Mouse (Mus musculus): ENCODE measurements around the gene D430041D05Rik. TPM values are rescaled to one million over a fixed set of nuclear protein-coding genes. Genes with fewer than 3 reads are reported as not detected.

D430041D05Rik gene
- polyA plus RNA-seq, 1 experiment from 2014 or later = 0.22 TPM

DNA sequence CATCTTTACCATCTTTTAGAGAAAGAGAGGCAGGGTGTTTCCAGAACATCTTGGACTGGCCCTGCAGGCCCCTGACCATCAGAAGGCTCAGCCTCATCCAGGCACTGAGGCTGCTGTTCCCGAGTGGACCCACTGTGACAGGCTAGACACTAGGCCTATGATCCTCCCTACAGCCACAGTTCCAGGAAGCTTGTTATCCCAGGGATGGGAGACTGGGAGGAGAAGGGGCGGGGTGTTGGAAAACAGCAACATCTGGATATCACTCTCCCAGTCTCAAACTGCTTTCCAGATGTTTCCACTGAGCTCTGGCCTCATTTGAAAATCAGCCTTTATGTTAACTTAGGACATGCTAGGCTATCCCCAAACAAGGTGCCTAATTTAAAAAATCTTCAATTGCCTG is 180.4 kb downstream of the D430041D05Rik start:
- H3K27ac ChIP-seq (ENCODE audit: low read length) = no peak overlapping the region
- ATAC-seq (ENCODE audit: insufficient number of reproducible peaks, insufficient read depth, low FRiP score, low read depth) = no peak
- no peaks in the 10 kb centered on the region for H3K27me3 ChIP-seq (ENCODE audit: control insufficient read depth, insufficient read depth, low read length)
- H3K4me2 ChIP-seq (replicated peaks; ENCODE audit: low read depth, low read length) = no peak overlapping the region
- H3K9me3 ChIP-seq (ENCODE audit: control insufficient read depth, low read depth, low read length) = no peaks in the 10 kb centered on the region
- no peak overlapping the region for H3K4me3 ChIP-seq (ENCODE audit: low read depth, low read length)
- WGBS = 60% methylated on average over 2 of the region's 2 CpGs
- no peak overlapping the region for H3K9ac ChIP-seq (replicated peaks; ENCODE audit: low read depth, low read length)
- no peaks in the 10 kb centered on the region for H3K4me1 ChIP-seq (ENCODE audit: control insufficient read depth, insufficient read depth, low read length)
- H3K36me3 ChIP-seq (ENCODE audit: control insufficient read depth, insufficient read depth, low read length) = no peaks in the 10 kb centered on the region

DNA sequence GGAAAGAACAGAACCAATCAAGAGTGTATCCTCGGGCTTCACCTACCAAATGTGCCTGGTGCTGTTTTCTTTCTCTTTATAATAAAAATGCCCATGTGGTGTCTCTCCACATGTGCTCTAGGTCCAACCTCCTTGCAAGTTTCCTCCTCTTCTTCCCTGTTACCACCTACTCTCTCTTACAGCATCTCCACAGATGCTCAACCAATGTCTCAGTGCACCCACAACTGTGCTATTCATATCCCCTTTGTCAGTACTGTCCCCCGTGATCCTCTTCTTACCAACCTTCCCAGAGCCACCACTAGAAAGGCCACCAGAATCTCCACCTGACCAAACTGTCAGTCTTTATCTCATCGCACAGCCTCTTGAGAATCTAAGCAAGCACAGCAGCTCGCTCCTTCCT is 184.8 kb downstream of the D430041D05Rik start:
- H3K36me3 ChIP-seq (ENCODE audit: control insufficient read depth, insufficient read depth, low read length) = no peaks in the 10 kb centered on the region
- ATAC-seq (ENCODE audit: insufficient number of reproducible peaks, insufficient read depth, low FRiP score, low read depth) = no peak
- no peak overlapping the region for H3K27ac ChIP-seq (ENCODE audit: low read length)
- no peaks in the 10 kb centered on the region for H3K9me3 ChIP-seq (ENCODE audit: control insufficient read depth, low read depth, low read length)
- H3K4me1 ChIP-seq (ENCODE audit: control insufficient read depth, insufficient read depth, low read length) = no peaks in the 10 kb centered on the region
- no peaks in the 10 kb centered on the region for H3K27me3 ChIP-seq (ENCODE audit: control insufficient read depth, insufficient read depth, low read length)
- H3K4me2 ChIP-seq (replicated peaks; ENCODE audit: low read depth, low read length) = no peak overlapping the region
- H3K9ac ChIP-seq (replicated peaks; ENCODE audit: low read depth, low read length) = no peak overlapping the region
- 85% methylated on average over 4 of the region's 4 CpGs for whole genome bisulfite sequencing
- no peak overlapping the region for H3K4me3 ChIP-seq (ENCODE audit: low read depth, low read length)

DNA sequence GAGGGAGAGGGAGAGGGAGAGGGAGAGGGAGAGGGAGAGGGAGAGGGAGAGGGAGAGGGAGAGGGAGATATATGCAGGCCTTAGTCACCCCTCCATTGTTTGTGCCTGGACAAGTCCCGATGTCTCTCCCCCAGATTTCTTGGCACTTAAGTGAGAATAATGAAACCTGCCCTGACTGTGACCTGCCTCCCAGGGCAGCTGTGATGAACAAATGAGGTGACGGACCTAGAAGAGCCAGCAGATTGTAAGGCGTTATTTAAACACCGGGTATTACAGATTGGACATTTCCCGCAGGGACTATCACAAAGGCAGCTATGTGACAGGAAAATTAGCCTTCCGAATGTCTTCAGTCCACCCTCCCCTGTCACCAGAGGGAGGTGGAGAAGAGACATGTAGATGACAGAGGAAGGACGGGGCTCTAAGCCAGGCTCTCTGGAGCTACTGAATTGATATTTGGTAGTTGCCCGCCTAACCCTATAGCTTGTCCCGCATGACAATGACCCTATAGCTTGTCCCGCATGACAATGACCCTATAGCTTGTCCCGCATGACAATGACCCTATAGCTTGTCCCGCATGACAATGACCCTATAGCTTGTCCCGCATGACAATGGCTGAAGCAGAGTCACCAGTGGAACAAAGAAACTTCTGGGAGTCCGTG is 191.0 kb downstream of the D430041D05Rik start:
- no peaks in the 10 kb centered on the region for H3K4me1 ChIP-seq (ENCODE audit: control insufficient read depth, insufficient read depth, low read length)
- WGBS = 75% methylated on average over 14 of the region's 14 CpGs
- no peak for ATAC-seq (ENCODE audit: insufficient number of reproducible peaks, insufficient read depth, low FRiP score, low read depth)
- no peak overlapping the region for H3K9ac ChIP-seq (replicated peaks; ENCODE audit: low read depth, low read length)
- H3K27ac ChIP-seq (ENCODE audit: low read length) = no peak overlapping the region
- H3K4me3 ChIP-seq (ENCODE audit: low read depth, low read length) = no peak overlapping the region
- H3K27me3 ChIP-seq (ENCODE audit: control insufficient read depth, insufficient read depth, low read length) = no peaks in the 10 kb centered on the region
- H3K9me3 ChIP-seq (ENCODE audit: control insufficient read depth, low read depth, low read length) = no peaks in the 10 kb centered on the region
- no peaks in the 10 kb centered on the region for H3K36me3 ChIP-seq (ENCODE audit: control insufficient read depth, insufficient read depth, low read length)
- H3K4me2 ChIP-seq (replicated peaks; ENCODE audit: low read depth, low read length) = no peak overlapping the region

DNA sequence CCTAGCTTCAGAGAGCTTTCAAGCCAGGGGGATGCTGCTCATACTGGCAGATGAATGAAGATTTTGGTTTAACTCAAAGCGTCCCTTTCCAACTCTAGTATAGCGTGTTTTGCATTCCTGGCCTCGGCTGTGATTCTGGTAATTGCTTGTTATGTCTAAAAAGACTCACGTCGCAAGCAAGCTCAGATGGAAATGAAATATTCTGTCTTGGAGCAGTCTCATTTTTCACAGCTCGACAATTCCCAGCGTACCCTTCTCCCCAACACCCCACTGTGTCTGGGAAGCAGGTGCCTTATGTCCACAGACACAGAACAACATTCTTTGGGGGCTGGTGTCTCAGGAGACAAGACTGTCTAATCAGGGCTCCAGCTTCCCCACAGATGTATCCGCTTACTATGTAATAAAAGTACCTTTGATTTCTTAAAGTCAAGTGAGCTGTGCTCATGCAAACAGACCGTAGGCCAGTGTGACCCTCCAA is 192.2 kb downstream of the D430041D05Rik start:
- Histone ChIP-seq H3K36me3 (ENCODE audit: control insufficient read depth, insufficient read depth, low read length) (no peaks in the 10 kb centered on the region), H3K27ac (ENCODE audit: low read length) (no peak overlapping the region), H3K9me3 (ENCODE audit: control insufficient read depth, low read depth, low read length) (no peaks in the 10 kb centered on the region), H3K4me3 (ENCODE audit: low read depth, low read length) (no peak overlapping the region), H3K27me3 (ENCODE audit: control insufficient read depth, insufficient read depth, low read length) (no peaks in the 10 kb centered on the region), H3K9ac (replicated peaks; ENCODE audit: low read depth, low read length) (no peak overlapping the region), H3K4me1 (ENCODE audit: control insufficient read depth, insufficient read depth, low read length) (no peaks in the 10 kb centered on the region), H3K4me2 (replicated peaks; ENCODE audit: low read depth, low read length) (no peak overlapping the region)
- no peak for ATAC-seq (ENCODE audit: insufficient number of reproducible peaks, insufficient read depth, low FRiP score, low read depth)
- WGBS = 40% methylated on average over 9 of the region's 9 CpGs

DNA sequence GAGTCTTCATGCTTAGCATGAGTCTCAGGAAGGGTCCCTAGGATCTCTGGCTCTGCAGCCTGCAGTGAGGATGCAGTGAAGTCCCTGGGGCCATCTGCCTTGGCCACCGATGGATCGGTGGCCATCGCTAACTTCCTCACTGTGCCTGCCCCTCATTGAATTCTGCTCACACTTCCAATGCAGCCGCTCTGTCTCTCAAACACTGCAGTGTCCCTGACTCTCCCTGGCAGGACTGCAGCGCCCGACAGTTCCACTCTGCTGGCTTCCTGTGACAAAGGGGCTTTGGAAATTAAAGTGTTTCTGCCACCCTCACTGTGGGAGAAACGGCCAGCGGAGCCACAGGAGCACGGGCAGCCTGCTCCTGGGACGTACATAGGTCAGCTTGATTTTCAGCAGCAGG is 192.7 kb downstream of the D430041D05Rik start:
- Histone ChIP-seq H3K27ac (ENCODE audit: low read length) (no peak overlapping the region), H3K9me3 (ENCODE audit: control insufficient read depth, low read depth, low read length) (no peaks in the 10 kb centered on the region), H3K36me3 (ENCODE audit: control insufficient read depth, insufficient read depth, low read length) (no peaks in the 10 kb centered on the region), H3K27me3 (ENCODE audit: control insufficient read depth, insufficient read depth, low read length) (no peaks in the 10 kb centered on the region), H3K9ac (replicated peaks; ENCODE audit: low read depth, low read length) (no peak overlapping the region), H3K4me2 (replicated peaks; ENCODE audit: low read depth, low read length) (no peak overlapping the region), H3K4me1 (ENCODE audit: control insufficient read depth, insufficient read depth, low read length) (no peaks in the 10 kb centered on the region), H3K4me3 (ENCODE audit: low read depth, low read length) (no peak overlapping the region)
- no peak for ATAC-seq (ENCODE audit: insufficient number of reproducible peaks, insufficient read depth, low FRiP score, low read depth)
- WGBS = 71% methylated on average over 10 of the region's 10 CpGs

DNA sequence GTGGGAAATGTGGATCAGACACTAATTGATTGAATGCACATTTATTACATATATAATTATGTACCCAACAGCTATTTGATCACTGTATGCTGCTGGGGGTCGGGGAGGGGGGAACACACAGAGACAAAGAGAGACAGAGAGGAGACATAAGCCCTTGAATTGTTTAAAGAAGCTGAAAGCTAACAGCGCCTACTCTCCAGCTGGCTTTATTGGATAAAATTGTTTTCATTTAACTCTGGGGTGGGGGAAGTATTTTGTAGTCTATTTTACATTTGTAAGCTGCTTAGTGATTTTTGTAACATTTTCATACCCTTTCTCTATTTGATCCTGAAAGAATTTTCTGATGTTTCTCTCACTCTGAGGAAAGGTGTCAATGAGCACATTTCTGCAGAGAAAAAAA is 201.4 kb downstream of the D430041D05Rik start:
- no peaks in the 10 kb centered on the region for H3K27me3 ChIP-seq (ENCODE audit: control insufficient read depth, insufficient read depth, low read length)

DNA sequence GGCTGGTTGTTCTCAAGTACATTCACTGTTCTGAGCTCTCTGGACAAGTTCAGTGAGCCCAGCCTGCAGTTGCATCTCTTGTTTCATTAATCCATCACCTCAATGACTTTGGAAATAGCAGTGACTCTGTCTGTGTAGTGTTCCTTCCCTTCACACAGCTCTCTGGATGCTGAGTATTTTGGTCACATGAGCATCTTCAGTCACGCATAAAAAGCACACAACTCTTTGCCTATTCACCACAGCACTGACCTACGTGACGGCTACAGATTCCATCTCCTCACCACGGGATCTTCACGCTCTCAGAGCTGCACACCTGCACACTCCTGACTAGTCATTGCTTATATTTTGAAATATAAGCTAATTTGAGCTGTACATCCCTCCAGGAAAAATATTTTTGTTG is 202.4 kb downstream of the D430041D05Rik start:
- H3K27ac ChIP-seq (ENCODE audit: low read length) = no peak overlapping the region
- no peak overlapping the region for H3K4me2 ChIP-seq (replicated peaks; ENCODE audit: low read depth, low read length)
- no peaks in the 10 kb centered on the region for H3K9me3 ChIP-seq (ENCODE audit: control insufficient read depth, low read depth, low read length)
- no peaks in the 10 kb centered on the region for H3K36me3 ChIP-seq (ENCODE audit: control insufficient read depth, insufficient read depth, low read length)
- no peaks in the 10 kb centered on the region for H3K27me3 ChIP-seq (ENCODE audit: control insufficient read depth, insufficient read depth, low read length)
- H3K9ac ChIP-seq (replicated peaks; ENCODE audit: low read depth, low read length) = no peak overlapping the region
- no peak for ATAC-seq (ENCODE audit: insufficient number of reproducible peaks, insufficient read depth, low FRiP score, low read depth)
- no peak overlapping the region for H3K4me3 ChIP-seq (ENCODE audit: low read depth, low read length)
- no peaks in the 10 kb centered on the region for H3K4me1 ChIP-seq (ENCODE audit: control insufficient read depth, insufficient read depth, low read length)
- 68% methylated on average over 5 of the region's 5 CpGs for WGBS

More for the DNA sequence above, 201.4 kb downstream of the D430041D05Rik start:
- H3K9ac ChIP-seq (replicated peaks; ENCODE audit: low read depth, low read length) = no peak overlapping the region
- no peak overlapping the region for H3K4me3 ChIP-seq (ENCODE audit: low read depth, low read length)
- H3K27ac ChIP-seq (ENCODE audit: low read length) = no peak overlapping the region
- H3K36me3 ChIP-seq (ENCODE audit: control insufficient read depth, insufficient read depth, low read length) = no peaks in the 10 kb centered on the region
- H3K9me3 ChIP-seq (ENCODE audit: control insufficient read depth, low read depth, low read length) = no peaks in the 10 kb centered on the region
- no peak for ATAC-seq (ENCODE audit: insufficient number of reproducible peaks, insufficient read depth, low FRiP score, low read depth)
- H3K4me1 ChIP-seq (ENCODE audit: control insufficient read depth, insufficient read depth, low read length) = no peaks in the 10 kb centered on the region
- 55% methylated on average over 2 of the region's 2 CpGs for WGBS
- H3K4me2 ChIP-seq (replicated peaks; ENCODE audit: low read depth, low read length) = no peak overlapping the region

DNA sequence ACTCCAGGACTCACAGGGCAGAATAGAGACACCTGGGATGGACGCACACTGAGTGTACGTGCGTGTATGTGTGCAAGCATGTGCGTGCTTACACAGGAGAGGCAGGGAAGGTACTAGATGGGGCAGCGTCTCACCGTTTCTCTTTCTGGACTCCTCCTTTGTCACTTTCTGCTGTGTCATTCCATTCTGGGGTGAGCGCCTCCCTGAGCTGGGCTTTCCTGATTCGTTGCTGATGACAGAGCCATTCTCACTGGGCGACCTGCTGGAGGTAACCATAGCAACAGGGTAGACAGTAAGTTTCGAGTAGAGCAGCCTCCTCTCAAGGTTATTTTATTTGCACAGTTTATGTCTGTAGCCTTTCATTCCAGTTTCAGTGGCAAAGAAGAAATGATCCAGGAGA is 202.9 kb downstream of the D430041D05Rik start:
- peak; percentile 37; the same call in 1 of the 2 replicates for ATAC-seq (ENCODE audit: insufficient number of reproducible peaks, insufficient read depth, low FRiP score, low read depth)

DNA sequence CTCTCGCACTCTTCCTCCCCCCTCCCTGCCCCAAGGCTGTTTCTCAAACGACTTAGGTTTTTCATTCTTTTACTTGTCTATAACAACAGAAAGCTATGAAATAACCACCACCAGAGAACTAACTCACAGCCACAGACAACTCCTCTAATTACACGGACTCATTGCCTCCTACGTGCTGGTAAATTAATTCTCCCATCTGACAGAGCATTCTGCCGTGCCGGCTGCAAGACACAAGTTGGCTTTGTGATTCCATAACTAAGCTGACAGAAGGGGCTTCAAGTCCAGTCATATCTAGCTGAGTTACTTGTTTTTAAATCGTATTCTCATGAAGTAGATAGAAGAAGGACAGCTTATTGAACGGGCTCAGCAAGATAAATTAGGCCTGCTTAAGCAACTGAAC is 205.2 kb downstream of the D430041D05Rik start:
- Histone ChIP-seq H3K27ac (ENCODE audit: low read length) (no peak overlapping the region), H3K9me3 (ENCODE audit: control insufficient read depth, low read depth, low read length) (no peaks in the 10 kb centered on the region), H3K4me3 (ENCODE audit: low read depth, low read length) (no peak overlapping the region), H3K4me1 (ENCODE audit: control insufficient read depth, insufficient read depth, low read length) (no peaks in the 10 kb centered on the region), H3K27me3 (ENCODE audit: control insufficient read depth, insufficient read depth, low read length) (no peaks in the 10 kb centered on the region), H3K9ac (replicated peaks; ENCODE audit: low read depth, low read length) (no peak overlapping the region), H3K36me3 (ENCODE audit: control insufficient read depth, insufficient read depth, low read length) (no peaks in the 10 kb centered on the region), H3K4me2 (replicated peaks; ENCODE audit: low read depth, low read length) (no peak overlapping the region)
- 58% methylated on average over 8 of the region's 8 CpGs for WGBS
- ATAC-seq (ENCODE audit: insufficient number of reproducible peaks, insufficient read depth, low FRiP score, low read depth) = no peak

More for the DNA sequence above, 202.9 kb downstream of the D430041D05Rik start:
- WGBS = 22% methylated on average over 10 of the region's 10 CpGs
- H3K27ac ChIP-seq (ENCODE audit: low read length) = no peak overlapping the region
- no peaks in the 10 kb centered on the region for H3K27me3 ChIP-seq (ENCODE audit: control insufficient read depth, insufficient read depth, low read length)
- no peaks in the 10 kb centered on the region for H3K36me3 ChIP-seq (ENCODE audit: control insufficient read depth, insufficient read depth, low read length)
- no peak overlapping the region for H3K9ac ChIP-seq (replicated peaks; ENCODE audit: low read depth, low read length)
- no peaks in the 10 kb centered on the region for H3K9me3 ChIP-seq (ENCODE audit: control insufficient read depth, low read depth, low read length)
- H3K4me1 ChIP-seq (ENCODE audit: control insufficient read depth, insufficient read depth, low read length) = no peaks in the 10 kb centered on the region
- no peak overlapping the region for H3K4me2 ChIP-seq (replicated peaks; ENCODE audit: low read depth, low read length)
- H3K4me3 ChIP-seq (ENCODE audit: low read depth, low read length) = no peak overlapping the region

Measured in stomach, embryonic 14.5 days (tissue).